Mouse (Mus musculus) brain, embryonic 14.5 days (tissue): ENCODE measurements around the gene Hps3.
"Not testable (repeated sequence)": the region's sequence is repeated elsewhere in the genome, so short reads cannot be mapped to it uniquely, and the experiment has no call there.

Experiments used
- CTCF ChIP-seq: fragments of 200-500 bp; IDR thresholded peaks from 2 replicates; pipeline ENCODE4 v1.5.1; 2012; ENCODE audit warnings: inconsistent platforms, mild to moderate bottlenecking, moderate library complexity, borderline replicate concordance; ENCODE audit not compliant: insufficient read depth, insufficient read length; ENCODE audit errors: extremely low read depth
- POLR2A ChIP-seq: fragments of 200-500 bp; IDR thresholded peaks from 2 replicates; pipeline ENCODE4 v1.6.1; 2012; ENCODE audit warnings: mild to moderate bottlenecking, inconsistent platforms, borderline replicate concordance; ENCODE audit not compliant: poor library complexity, insufficient read depth, insufficient read length, severe bottlenecking; ENCODE audit errors: extremely low read depth

DNA sequence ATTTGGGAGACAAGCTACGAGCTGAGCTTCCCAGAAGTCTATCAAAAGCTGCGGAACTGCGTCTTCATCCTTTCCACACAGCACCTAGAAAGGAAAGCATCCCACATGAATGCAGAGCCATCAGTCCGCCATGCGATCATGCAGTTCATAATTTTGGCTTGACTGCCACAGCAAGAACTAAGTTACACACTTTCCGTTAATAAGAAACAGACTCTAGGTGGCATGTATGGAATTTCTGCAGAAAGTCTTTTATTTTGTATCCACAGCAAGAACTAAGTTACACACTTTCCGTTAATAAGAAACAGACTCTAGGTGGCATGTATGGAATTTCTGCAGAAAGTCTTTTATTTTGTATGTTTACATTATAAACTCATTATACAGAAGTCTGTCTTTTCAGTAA, 24.2 kb downstream of the Hps3 start:
- TF ChIP-seq CTCF, POLR2A: not testable (repeated sequence)
